Mouse (Mus musculus): ENCODE data around the gene Prtn3. TPM values are rescaled to one million over a fixed set of nuclear protein-coding genes. Genes with fewer than 3 reads are reported as not detected.
A peak's percentile ranks its signal among the peaks of the same experiment; 100 is the strongest.

The Prtn3 gene
- not detected for total RNA-seq (2021)
- long read RNA-seq, experiment 1: 0 reads
- long read RNA-seq, experiment 2: 0 reads

DNA sequence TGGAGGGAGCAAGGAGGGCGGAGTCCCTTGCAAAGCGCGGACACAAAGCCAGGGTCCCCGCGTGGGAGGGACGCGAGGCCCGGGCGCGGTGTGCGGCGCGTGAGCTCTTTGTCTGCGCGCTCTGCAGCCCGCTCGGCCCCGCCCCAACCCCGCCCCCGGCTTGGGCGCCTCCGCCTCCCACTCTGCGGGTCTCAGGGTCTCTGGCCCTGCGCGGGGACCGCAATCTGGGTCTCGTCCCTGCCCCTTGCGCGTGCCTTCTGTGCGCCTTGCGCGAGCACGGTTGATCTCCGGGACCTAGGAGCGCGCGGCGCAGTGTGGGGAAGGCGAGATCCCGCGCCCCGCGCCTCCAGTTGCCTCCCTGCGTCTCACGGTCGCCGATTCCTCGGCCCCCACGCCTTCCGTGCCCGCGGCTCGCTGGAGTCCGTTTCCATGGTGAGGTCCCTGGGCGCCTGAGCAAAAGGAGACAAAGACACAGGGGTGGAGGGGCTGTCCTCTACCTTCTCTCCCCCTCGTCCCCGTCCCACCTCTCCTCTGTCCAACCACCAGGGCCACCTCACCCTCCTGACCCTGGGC lies at the start of gene Prtn3, which contains the start of gene Plppr3:
Gene Prtn3, plus strand, starts transcription at position 187 of the 573 bp plus-strand sequence.
Gene Plppr3, minus strand, starts transcription at position 345 of the 573 bp plus-strand sequence.
- no peak for DNase-seq
- intact Hi-C loops (cut with DNase I): no loop called here

DNA sequence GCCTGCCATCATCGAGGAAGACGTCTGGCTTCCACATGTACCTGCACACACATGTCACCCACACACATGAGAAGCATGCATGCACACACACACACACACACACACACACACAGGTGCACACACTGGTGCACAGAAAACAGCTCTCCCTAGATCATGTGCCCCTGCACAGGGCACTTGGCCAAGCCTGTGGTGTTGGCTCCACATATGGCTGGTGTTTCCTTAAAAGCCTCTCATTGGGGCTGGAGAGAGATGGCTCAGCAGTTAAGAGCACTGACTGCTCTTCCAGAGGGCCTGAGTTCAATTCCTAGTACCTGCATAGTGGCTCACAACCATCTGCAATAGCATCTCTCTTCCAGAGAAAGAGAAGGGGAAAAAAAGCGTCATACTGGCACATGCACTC lies 42.7 kb upstream of the Prtn3 start:
- DNase-seq: no peak
- intact Hi-C loops (cut with DNase I): loop anchor here (5.0 kb wide), 1 partner anchor 51 kb away; no protein-coding TSS in a partner anchor

DNA sequence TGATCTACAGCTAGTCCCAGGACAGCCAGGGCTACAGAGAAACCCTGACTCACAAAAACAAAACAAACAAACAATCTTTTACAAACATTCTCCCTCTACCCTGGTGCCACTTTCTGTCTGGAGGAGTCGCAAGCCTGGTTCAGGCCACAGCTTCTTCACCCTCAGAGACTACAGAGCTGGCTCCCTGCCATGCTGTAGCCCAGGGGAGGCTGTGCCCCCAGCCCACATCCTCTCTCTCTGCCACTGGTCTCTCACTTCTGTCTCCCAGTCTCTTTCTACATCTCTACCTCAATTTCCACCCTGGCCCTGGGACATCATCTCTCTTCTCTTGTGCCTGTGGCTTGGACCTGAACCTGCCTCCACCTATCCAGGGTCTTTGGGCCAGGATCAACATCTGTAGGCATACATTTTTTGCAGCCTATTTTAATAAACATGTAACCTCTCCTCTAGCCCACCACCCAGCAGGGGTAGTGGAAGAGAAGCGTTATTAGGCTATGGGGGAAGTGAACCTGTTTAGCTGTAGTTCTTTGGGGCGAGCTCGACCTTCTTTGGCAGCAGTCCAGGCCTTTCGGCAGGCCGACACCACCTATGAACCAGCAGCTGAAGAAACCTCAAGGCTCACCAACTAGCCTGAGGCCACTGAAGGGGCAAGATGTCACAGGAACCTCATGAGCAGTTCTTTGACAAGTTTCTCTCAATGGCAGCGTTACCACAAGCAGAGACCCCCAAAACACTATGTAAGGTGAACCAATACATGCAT lies 42.1 kb upstream of the Prtn3 start:
- no peak for DNase-seq
- intact Hi-C loops (cut with DNase I): loop anchor here (5.0 kb wide), 1 partner anchor 50 kb away; no protein-coding TSS in a partner anchor

DNA sequence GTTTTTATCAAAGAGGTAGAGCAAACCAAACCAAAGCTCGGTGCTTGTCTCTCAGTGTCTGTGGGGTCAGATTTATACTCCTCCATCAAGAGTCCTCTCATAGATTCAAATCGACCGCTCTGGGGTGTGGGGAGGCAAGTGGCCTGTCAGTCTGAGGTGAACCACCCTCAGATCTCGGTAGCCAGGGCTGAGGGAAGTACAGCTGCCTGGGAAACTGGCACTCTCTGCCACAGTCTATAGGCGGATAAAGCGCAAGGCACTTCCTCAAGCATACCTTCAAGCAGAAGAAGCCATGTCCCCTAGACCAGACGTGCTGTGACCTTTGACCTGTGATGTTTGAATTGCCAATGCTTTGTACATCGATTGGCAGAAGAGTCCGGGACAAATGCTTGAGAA lies 41.5 kb upstream of the Prtn3 start:
- intact Hi-C loops (cut with DNase I): loop anchor here (5.0 kb wide), 1 partner anchor 50 kb away; no protein-coding TSS in a partner anchor
- DNase-seq: no peak

DNA sequence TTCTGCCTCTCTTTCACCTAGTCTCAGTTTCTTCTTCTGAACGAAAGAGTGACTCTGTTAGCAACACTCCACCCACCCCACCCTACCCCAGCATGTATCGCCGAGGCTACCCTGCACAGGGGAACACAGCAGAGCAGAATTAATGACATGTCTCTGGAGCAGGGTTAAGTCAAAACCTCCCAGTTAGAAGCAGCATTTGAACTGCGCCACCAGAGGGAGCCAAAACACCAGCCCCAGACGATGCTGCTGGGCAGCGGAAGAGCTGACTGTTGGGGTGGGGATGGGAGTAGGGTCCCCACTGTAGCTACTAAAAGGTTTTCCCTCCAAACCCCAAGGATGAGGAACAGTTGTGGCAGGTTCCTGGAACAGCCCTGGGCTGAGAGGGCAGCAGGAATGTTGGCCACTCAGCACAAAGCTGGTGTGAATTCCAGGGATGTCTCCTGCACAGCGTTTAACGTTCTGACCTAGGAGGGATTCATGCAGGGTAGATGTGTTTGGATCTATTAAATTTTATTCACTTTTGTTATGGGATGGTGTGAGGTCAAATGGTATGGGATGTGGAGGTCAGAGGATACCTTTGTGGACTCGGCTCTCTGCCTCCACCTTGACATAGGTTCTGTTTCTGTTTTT lies 39.4 kb upstream of the Prtn3 start:
- DNase-seq: peak in 1 of 2 experiments; percentile 60
- intact Hi-C loops (cut with DNase I): loop anchor here (1.0 to 5.0 kb wide), 3 partner anchors 47 to 117 kb away; no protein-coding TSS in a partner anchor

DNA sequence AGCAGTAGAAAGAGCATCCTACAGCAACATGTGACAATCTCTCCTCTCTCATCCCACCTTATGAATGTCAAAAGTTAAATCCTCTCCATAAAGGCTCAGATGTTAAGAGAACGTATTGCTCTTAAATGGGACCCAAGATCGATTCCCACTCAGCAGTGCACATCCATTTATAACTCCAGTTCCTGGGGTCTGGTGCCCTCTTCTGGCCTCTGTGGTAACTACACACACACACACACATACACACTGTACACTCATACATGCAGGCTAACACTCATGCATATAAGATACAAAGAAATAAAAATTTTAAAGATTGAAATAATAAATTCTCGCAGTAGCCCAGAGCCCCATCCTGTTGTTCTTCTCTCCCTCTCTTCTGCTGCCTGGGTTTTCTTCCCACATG lies 37.4 kb upstream of the Prtn3 start:
- DNase-seq: no peak
- intact Hi-C loops (cut with DNase I): loop anchor here (5.0 kb wide), 1 partner anchor 115 kb away; no protein-coding TSS in a partner anchor

DNA sequence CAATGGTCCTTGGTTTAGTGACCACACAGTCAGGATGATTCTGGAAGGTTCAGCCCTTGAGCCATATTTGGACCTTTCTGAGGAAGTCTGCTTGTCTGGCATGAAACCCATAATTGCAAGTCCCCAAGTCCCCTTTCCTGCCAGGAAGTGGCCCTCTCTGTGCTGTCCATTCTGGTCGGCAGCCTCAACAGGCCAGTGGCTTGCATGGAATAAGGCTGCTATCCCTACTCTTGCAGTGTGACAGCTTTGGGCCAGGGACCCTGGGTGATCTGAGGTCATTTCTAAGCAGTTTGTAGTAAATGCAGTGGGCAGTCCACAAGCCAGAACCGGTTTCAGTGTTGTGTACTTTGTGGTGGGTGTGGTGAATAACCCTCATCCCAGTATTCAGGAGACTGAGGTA lies 36.1 kb upstream of the Prtn3 start:
- intact Hi-C loops (cut with DNase I): loop anchor here (5.0 kb wide), 1 partner anchor 114 kb away; no protein-coding TSS in a partner anchor
- DNase-seq: no peak

- no peak for DNase-seq
- intact Hi-C loops (cut with DNase I): no loop called here
Measured at GRCm38 (mm10) chr10:79840091-79840490, 34.2 kb upstream of the Prtn3 start.

DNA sequence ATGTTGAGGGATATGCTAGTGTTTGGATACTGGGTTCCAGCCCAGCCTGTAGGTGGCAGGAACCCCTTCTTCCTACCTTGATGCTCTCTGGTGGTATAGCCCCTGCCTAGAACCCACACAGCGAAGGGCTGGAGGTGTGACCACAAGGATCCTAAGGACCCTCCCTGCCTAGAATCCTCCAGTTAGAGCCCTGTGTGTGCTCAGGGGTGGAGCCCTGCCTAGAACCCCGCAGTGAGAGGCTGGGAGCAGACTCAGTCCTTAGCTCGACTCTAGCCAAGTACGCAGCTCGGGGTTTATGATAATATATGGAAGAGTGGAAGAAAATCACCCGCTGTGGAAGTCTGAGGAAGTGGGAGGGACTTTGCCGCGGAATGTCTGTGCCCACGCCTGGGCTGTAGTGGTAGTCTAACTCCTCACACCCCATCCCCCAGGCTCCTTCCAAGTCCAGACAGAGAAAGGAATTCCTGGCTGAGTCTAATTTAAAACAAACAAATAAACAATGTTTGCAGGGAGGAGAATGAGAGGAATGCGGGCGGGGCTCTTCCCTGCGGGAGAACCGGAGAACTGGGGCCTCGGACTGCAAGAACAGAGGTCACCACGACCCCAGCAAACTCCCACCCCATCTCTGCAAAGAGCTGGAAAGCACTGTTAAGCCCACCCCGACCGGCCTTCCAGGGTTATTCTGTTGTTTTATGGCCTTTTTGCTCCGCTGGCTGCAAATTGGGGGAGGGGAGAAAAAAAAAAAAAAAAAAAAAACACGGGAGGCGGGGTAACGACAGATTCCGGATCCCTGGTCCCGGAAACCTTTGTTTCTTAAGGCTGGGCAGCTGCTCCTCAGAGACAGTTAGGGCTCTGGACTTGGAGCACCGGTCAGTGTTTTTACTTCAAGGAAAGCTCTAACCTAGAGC lies 33.4 kb upstream of the Prtn3 start:
- peak in 1 of 2 experiments; percentile 44 for DNase-seq
- intact Hi-C loops (cut with DNase I): no loop called here

DNA sequence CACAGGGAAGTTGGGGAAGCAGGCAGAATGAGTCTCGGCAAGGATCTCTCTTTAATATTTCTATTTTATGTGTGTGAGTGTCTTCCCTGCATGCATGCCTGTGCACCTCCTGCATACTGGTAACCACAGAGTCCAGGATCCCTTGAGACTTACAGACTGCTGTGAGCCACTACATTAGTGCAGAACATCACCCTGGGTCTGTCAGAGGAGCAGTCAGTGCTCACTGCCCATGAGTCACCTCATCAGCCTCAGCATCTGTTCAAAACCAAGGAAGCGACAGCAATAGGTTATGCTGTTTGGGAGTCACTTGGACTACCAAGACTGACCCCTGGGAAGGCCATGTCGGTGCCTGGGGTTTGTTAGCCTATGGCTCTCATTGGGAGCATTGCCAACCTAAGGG lies 32.0 kb upstream of the Prtn3 start:
- intact Hi-C loops (cut with DNase I): no loop called here
- DNase-seq: no peak

DNA sequence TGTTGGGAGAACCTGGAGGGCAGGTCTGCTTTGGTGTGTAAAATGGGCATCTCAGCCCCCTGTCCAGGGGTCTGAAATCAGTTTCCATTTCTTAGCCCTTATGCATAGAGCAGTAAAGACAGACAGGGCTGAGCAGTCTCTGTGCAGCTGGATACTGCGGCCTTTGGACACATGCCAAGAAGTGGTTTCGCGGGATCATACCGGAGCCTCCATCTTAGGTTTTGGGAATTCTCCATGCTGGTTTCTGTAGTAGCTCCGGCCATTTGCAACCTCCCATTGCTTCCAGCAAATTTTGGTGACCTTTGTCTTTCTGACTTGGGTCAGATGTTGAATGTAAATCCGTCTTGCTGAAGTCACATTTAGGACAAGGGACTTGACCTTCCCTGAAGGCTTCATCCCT lies 30.8 kb upstream of the Prtn3 start:
- intact Hi-C loops (cut with DNase I): no loop called here
- no peak for DNase-seq

GRCm38 (mm10) chr10:79846553-79846952 lies 27.7 kb upstream of the Prtn3 start:
- intact Hi-C loops (cut with DNase I): no loop called here
- no peak for DNase-seq

DNA sequence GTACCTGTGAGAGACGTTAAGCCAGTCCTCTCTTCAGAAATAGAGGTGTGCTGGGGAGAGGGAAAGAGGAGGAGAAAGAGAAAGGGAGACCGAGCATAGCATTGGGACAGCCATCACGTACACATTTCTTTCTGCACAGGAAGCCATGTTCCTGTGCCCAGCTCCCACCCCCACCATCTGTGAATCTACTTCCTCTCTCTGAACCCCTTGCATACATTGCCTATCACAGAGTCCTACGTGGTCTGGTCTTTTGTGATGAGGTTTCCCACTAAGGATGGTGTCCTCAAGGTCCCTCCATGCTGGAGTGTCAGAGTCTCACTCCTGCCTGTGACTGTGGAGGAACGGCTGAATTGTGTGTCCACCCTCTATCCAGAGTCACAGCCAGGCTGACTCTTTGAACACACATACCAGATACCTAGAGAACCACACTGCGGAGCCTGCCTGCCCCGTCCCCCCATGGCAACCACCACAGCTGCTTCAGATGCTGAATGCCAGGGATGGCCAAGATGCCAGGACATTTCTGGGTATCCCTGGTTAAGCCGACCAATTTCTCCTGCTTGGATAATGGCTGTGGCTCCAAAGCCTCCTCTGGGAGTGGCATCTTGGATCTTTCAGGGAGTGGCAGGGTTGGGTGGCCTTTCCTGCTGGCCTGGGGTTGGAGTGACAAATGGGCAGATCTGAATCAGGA lies 24.2 kb upstream of the Prtn3 start:
- no peak for DNase-seq
- intact Hi-C loops (cut with DNase I): no loop called here

- intact Hi-C loops (cut with DNase I): no loop called here
- no peak for DNase-seq
Measured at GRCm38 (mm10) chr10:79851653-79852052, 22.6 kb upstream of the Prtn3 start.

DNA sequence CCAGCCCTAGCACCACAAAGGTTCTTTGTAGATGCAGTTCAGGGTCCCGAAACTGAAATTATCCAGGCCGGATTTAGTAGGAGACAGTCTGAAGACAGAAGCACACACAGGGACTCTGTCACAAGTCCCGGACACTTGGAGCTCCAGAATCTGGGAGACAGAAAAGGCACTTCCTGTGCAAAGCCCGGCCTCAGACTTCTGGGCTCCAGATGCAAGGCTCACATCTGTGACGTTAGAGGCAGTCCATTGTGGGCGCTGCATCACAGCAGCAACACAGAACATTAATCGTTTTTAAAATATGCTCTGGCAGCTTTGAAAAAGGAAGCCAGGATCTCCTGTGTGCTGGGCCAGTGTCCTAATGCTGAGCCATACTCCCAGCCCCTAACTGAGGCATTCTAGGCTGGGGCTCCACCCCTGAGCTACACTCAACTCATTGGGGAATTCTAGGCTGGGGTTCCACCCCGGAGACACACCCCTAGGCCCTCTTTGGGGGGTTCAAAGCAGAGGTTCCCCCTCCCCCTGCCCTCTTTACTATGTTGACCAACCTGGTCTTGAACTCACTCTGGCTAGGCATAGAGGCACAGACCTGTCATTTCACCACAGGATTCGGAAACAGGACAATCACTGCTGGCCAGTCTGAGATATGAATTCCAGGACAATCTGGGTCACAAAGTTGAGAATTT lies 22.0 kb upstream of the Prtn3 start:
- DNase-seq: no peak
- intact Hi-C loops (cut with DNase I): no loop called here

DNA sequence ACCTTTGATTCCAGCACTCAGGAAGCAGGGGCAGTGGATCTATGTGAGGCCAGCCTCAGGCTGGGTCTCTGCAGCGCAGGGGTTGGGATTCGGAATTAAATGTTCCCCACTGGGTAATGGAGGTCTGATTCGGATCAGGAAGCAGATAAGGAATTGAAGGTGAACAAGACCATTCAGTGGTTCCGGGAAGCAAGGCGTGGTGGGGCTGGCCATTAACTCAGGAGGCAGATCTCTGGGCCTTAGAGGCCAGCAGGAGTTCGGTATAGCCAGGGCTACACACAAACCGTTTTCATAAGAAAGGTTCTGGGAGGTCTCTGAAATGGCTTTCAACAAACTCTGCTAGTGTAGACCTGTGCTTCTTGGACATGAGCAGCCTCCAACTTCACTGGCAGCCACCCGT lies 21.4 kb upstream of the Prtn3 start:
- DNase-seq: no peak

DNA sequence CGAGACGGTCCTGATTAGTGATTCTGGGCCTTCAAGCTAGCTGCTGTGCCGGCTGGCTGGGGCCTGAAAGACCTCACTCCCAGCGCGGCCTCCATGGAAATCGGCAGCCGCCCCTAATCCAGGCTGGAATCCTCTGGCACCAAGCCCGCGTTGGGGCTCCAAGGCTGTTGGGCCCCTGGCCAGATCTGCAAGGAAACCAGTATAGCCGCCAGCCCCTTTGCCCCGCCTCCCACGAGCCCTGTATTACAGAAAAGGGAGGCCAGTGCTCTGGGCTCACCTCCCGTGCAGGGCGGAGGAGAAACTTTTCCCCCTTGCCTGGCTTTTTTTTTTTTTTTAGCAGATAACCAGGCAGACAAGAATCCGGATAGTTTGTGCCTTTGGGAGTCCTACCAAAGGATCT lies 20.9 kb upstream of the Prtn3 start:
- DNase-seq: peak; percentile 96 to 98
- intact Hi-C loops (cut with DNase I): no loop called here

More for the DNA sequence above, 21.4 kb upstream of the Prtn3 start:
- intact Hi-C loops (cut with DNase I): no loop called here

DNA sequence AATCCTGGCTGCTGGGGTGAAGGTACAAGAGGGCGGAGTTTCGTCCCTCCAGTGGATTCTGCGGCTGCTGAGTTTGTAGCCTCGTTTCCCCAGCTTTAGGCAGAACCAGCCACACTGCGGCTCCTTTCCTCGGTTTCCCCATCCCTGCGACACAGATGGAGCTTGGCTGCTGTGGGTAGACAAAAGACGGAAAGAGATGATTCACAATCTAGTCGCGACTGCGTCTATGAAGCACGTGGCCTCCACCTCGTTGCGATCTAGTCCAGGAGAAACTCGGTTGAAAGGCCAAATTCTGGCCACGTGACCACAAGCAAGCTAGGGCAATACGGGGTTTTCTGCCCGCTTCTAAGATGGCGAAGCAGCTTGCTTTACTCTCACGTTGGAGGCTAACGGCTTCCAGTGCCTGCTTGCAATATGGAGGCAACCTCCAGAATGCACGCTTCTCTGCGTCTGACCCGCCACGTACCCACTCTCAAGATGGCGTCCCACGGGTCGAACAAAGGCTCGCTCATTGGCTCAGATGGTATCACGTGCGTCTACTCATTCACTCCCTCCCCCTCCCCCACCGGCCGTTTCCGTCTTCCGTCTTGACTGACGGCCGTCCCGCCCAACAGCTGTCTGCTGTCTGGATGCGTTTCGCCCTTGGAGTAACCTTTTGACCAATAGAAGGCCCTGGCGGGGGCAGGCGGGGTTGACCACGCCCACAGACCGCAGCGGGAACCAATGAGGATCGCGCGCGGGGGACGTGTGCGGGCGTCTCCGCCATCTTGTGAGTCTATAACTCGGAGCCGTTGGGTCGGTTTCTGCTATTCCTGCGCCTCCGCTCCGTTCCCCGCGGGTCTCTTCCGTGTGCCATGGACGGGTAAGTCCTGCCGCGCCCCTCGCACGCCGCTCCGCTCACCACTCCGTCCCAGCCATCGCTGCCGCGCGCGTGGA lies 20.1 kb upstream of the Prtn3 start, which contains the start of gene Ptbp1:
Gene Ptbp1, plus strand, starts transcription at position 568 of the 936 bp plus-strand sequence.
- DNase-seq: peak; percentile 94 to 99
- intact Hi-C loops (cut with DNase I): no loop called here
